Mouse (Mus musculus) heart, adult 2 months (tissue): ENCODE data around the gene Eif2ak3.

Source experiments
- CTCF ChIP-seq: fragments of 200-600 bp; IDR thresholded peaks from 2 replicates; pipeline ENCODE4 v1.8.1; 2022; ENCODE audit warnings: antibody characterized with exemption, mild to moderate bottlenecking, moderate library complexity
- EP300 ChIP-seq: fragments of 200-500 bp; IDR thresholded peaks from 2 replicates; pipeline ENCODE4 v1.6.1; 2011; ENCODE audit warnings: low read depth, low read length, control low read depth; ENCODE audit not compliant: insufficient read depth
- POLR2A ChIP-seq: fragments of 200-500 bp; IDR thresholded peaks from 2 replicates; pipeline ENCODE4 v1.6.1; 2011; ENCODE audit warnings: mild to moderate bottlenecking, low read depth, low read length, control low read depth; ENCODE audit not compliant: insufficient read depth

GRCm38 (mm10) chr6:70931801-70932200, 87.5 kb downstream of the Eif2ak3 start:
- TF ChIP-seq CTCF (no peak), EP300 (no peak), POLR2A (no peak)
